Mouse (Mus musculus) liver, adult 2 months (tissue): Measurements from ENCODE around the gene Bod1l.

Experiments used
- CTCF ChIP-seq: fragments of 200-500 bp; IDR thresholded peaks from 2 replicates; pipeline ENCODE4 v1.5.1; 2011; ENCODE audit warnings: low read depth, low read length, control low read depth
- POLR2A ChIP-seq: fragments of 200-500 bp; IDR thresholded peaks from 2 replicates; pipeline ENCODE4 v1.6.1; 2011; ENCODE audit warnings: low read length, control low read depth; ENCODE audit not compliant: insufficient read depth; ENCODE audit errors: extremely low read depth

- no peak for TF ChIP-seq POLR2A
- TF ChIP-seq CTCF: no peak
These were observed 78.3 kb downstream of the Bod1l start for GRCm38 (mm10) chr5:41765626-41766405.
